Mouse (Mus musculus) lung, postnatal 0 days (tissue): ENCODE measurements around the gene Mmp25. TPM values are rescaled to one million over a fixed set of nuclear protein-coding genes. Genes with fewer than 3 reads are reported as not detected.

Source experiments
- ATAC-seq: fragments of 200-750 bp; cut with Nextera tagmentation; 2 replicates; pipeline ENCODE4 v1.8.0; 2017; ENCODE audit warnings: moderate library complexity
- DNase-seq: peaks from one replicate; pipeline ENCODE4 v3.0.0-alpha.2; 2016; ENCODE audit warnings: low spot score
- H3K27ac ChIP-seq: fragments of 300-500 bp; sonication (generic); 2 replicates; pipeline ENCODE4 v1.5.1; 2014; ENCODE audit warnings: antibody characterized with exemption, mild to moderate bottlenecking, low read length, mixed read lengths
- H3K27me3 ChIP-seq: fragments of 300-500 bp; sonication (generic); replicated peaks from 2 replicates; pipeline ENCODE4 v1.6.1; 2014; ENCODE audit warnings: low read length, mixed read lengths; ENCODE audit not compliant: insufficient read depth
- H3K36me3 ChIP-seq: fragments of 300-500 bp; sonication (generic); 2 replicates; pipeline ENCODE4 v1.6.1; 2014; ENCODE audit warnings: low read length, mixed read lengths; ENCODE audit not compliant: insufficient read depth
- H3K4me1 ChIP-seq: fragments of 300-500 bp; sonication (generic); 2 replicates; pipeline ENCODE4 v1.6.1; 2014; ENCODE audit warnings: antibody characterized with exemption, low read depth, low read length, mixed read lengths; ENCODE audit not compliant: insufficient read depth
- H3K4me2 ChIP-seq: fragments of 300-500 bp; sonication (generic); replicated peaks from 2 replicates; pipeline ENCODE4 v1.6.1; 2014; ENCODE audit warnings: low read depth, mild to moderate bottlenecking, low read length, moderate library complexity, mixed read lengths
- H3K4me3 ChIP-seq: fragments of 300-500 bp; sonication (generic); 2 replicates; pipeline ENCODE4 v1.5.1; 2014; ENCODE audit warnings: low read depth, low read length
- H3K9ac ChIP-seq: fragments of 300-500 bp; sonication (generic); replicated peaks from 2 replicates; pipeline ENCODE4 v1.6.1; 2014; ENCODE audit warnings: low read depth, mild to moderate bottlenecking
- H3K9me3 ChIP-seq: fragments of 300-500 bp; sonication (generic); 2 replicates; pipeline ENCODE4 v1.6.1; 2016; ENCODE audit warnings: low read length, mixed read lengths
- CTCF ChIP-seq: IDR thresholded peaks from 2 replicates; pipeline ENCODE4 v1.5.1; 2016; ENCODE audit warnings: antibody characterized with exemption, mild to moderate bottlenecking
- EP300 ChIP-seq: IDR thresholded peaks from 2 replicates; pipeline ENCODE4 v1.6.1; 2016; ENCODE audit warnings: antibody characterized with exemption, mild to moderate bottlenecking, control low read depth
- WGBS: fragments of 180-500 bp; shearing (Covaris S2); extraction: QIAGEN DNeasy Blood & Tissue Kit; methylation state at CpG from one replicate; pipeline ENCODE4 v1.1.7; 2014; 5-methylcytosine and 5-hydroxymethylcytosine counted together
- polyA plus RNA-seq: library from polyadenylated mRNA; unstranded; fragments of >200 nt; fragmentation: Nextera tagmentation; extraction: Ambion mirVana; gene quantifications from 2 replicates; pipeline ENCODE4 v1.2.1, GENCODE M21; 2015

Mmp25 gene
- polyA plus RNA-seq, 1 experiment from 2014 or later = 0.36 TPM

DNA sequence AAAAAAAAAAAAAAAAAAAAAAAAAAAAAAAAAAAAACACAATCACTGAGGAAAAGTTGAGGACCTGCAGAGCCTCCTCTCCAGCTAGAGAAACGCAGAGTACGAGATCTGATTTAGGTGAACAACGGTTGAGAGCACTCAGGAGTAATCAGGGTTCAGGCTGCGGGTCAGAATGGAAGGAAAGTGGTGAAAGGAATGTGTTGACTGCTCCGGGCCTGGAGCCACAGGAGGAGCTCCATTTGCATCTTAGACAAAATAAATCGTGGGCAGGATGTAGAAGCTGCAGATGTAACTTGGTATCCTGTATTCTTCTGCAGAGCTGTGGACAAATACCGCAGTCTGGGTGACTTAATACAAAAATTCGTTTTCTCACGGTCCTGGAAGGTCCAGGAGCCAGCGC is 817 bp upstream of the Mmp25 start:
- H3K9me3 ChIP-seq = no peaks in the 10 kb centered on the region
- H3K9ac ChIP-seq = no peak overlapping the region
- H3K27me3 ChIP-seq = 0 out of 2 replicates have a peak, but pooled peaks cover 5% of the 10 kb centered on the region
- H3K36me3 ChIP-seq = no peaks in the 10 kb centered on the region
- no peak overlapping the region for H3K4me3 ChIP-seq
- no peaks in the 10 kb centered on the region for H3K4me1 ChIP-seq
- DNase-seq = no peak
- no peak for ATAC-seq
- WGBS = 40% methylated on average over 10 of the region's 10 CpGs
- TF ChIP-seq CTCF (no peak), EP300 (no peak)
- no peak overlapping the region for H3K27ac ChIP-seq
- H3K4me2 ChIP-seq = no peak overlapping the region

DNA sequence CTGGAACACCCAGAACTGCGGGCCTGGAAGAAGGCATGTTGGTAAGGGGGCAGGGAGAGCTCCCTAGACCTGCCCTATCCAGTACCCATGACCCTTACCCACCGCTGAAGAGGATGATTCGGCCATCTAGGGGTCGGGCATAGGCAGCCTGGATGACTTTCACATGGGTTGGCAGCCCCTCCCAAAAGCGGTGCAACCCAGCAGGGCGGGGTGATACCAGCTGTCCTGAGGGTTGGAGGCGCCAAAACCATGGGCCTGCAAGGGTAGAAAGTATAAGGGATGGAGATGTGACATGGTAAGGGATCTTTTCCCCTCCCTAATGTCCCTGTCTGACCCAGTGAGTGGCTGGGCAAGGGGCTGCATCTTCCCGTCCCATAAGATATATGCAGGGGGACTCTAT is 13.8 kb downstream of the Mmp25 start:
- Histone ChIP-seq H3K27ac (no peak overlapping the region), H3K9me3 (no peaks in the 10 kb centered on the region), H3K9ac (no peak overlapping the region), H3K4me1 (peaks cover 4% of the 10 kb centered on the region; the same call in 1 of the 2 replicates), H3K4me3 (no peak overlapping the region), H3K4me2 (no peak overlapping the region), H3K36me3 (no peaks in the 10 kb centered on the region), H3K27me3 (no peaks in the 10 kb centered on the region)
- DNase-seq (no peak), ATAC-seq (no peak)
- TF ChIP-seq EP300 = no peak
- TF ChIP-seq CTCF = no peak
- WGBS = 79% methylated on average over 8 of the region's 8 CpGs

DNA sequence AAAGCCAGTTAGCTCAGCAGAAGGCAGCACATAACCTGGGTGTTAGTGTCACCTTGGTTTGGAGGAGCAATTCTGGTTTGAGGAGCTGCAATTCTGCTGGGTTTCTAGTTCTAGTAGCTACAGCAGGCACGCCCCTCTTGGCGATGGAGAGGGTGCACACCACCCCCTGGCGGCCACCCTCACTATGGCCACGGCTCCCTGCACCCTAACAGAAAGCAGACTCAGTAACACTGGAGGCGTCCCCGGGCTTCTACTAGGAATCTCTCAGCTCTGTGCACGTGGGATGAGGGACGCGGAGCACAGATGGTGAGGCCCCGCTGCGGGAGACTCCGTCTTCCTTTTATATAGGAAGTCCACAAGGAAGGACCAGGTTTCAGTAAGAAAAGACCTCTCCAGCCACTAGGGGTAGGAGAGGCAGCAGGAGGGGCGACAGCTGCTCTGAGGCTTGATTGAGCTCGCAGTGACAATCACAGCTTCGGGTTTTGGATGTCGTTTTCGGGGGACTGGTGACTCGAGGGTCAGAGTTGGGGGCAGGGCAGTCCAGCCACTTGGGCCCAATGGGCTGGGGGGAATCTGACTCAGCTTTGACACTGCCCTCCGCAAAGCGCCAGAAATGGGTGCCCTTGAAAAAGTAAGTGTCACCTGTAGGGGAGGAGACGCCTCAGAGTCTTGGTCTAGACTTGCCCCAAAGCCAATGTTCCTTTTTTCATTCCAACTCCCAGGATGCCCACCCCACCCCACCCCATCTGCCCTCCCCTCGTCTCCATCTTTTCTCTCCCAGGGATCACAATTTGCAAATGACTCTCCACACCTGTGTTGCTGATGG is 14.7 kb downstream of the Mmp25 start:
- Histone ChIP-seq H3K4me2 (peak overlapping the region; percentile 37), H3K27me3 (no peaks in the 10 kb centered on the region), H3K4me1 (peaks cover 4% of the 10 kb centered on the region; the same call in 1 of the 2 replicates), H3K36me3 (no peaks in the 10 kb centered on the region), H3K9ac (no peak overlapping the region), H3K27ac (no peak overlapping the region), H3K4me3 (no peak overlapping the region), H3K9me3 (no peaks in the 10 kb centered on the region)
- peak; percentile 89 for ATAC-seq
- 11% methylated on average over 22 of the region's 22 CpGs for WGBS
- peak; percentile 82 for DNase-seq
- peak; percentile 90 for TF ChIP-seq CTCF
- TF ChIP-seq EP300 = no peak

DNA sequence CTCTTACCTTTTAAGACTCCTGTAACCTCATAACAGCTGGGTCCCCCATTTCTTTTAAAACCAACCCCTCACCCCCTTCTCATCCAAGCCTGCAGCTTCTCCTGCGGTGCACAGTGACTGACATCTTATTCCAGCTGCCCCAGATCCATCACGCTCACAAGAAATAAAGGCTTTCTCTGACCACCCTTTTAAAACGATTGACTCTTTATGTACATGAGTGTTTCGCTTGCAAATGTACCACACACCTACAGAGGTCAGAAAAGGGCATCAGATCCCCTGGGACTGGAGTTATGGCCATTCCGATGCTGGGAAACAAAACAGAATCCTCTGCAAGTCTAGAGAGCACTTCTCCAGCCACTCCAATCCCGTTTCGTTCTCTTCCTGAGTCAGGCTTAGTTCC is 17.3 kb downstream of the Mmp25 start:
- Histone ChIP-seq H3K36me3 (no peaks in the 10 kb centered on the region), H3K9ac (no peak overlapping the region), H3K4me1 (peaks cover 4% of the 10 kb centered on the region; the same call in 1 of the 2 replicates), H3K4me3 (no peak overlapping the region), H3K4me2 (no peak overlapping the region), H3K9me3 (no peaks in the 10 kb centered on the region), H3K27me3 (no peaks in the 10 kb centered on the region), H3K27ac (no peak overlapping the region)
- no peak for DNase-seq
- WGBS = 24% methylated on average over 7 of the region's 7 CpGs
- TF ChIP-seq CTCF (no peak), EP300 (no peak)
- ATAC-seq = no peak

DNA sequence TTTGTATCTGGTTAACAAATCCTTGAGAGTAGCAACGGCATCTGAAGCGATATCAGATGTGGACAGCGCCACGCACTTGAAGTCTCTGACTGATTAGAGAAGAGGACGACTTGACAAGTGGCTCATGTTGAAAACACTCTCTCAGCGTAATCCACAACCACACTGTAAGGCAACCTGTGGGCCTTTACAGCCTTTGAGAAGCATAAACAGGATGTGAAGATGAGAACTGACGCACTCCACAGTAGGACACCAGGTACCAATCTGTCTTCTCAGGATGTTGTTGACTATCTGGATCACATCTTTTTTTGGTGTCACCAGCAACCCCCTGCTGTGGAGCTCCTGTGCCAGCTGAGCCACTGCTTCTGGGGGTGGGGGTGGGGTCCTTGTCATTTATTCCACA is 24.7 kb downstream of the Mmp25 start:
- Histone ChIP-seq H3K4me1 (no peaks in the 10 kb centered on the region), H3K36me3 (no peaks in the 10 kb centered on the region), H3K27ac (no peak overlapping the region), H3K9ac (no peak overlapping the region), H3K4me2 (no peak overlapping the region), H3K27me3 (no peaks in the 10 kb centered on the region), H3K9me3 (no peaks in the 10 kb centered on the region), H3K4me3 (no peak overlapping the region)
- TF ChIP-seq CTCF (no peak), EP300 (no peak)
- 49% methylated on average over 7 of the region's 7 CpGs for WGBS
- DNase-seq (no peak), ATAC-seq (no peak)

DNA sequence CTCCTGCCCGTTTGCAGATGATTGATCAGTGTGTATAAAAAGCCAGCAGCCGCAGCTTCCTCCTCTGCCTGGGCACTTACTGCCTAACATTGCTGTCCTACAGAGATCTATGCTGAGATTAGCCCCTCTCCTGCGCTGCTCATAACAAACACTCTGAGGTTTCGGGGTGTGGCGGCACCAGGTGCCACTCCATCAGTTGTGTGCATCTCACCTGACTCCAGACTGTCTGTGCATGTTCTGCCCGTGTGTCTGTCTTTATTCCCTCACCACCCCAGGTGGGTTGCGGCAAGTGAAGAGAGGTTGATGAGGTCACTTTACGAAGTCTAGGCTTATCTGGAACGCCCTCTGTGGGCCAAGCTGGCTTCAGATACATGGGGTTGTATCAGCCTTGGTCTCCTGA is 28.0 kb downstream of the Mmp25 start:
- no peak overlapping the region for H3K27ac ChIP-seq
- H3K9ac ChIP-seq = no peak overlapping the region
- WGBS = 22% methylated on average over 9 of the region's 9 CpGs
- DNase-seq = no peak
- H3K4me3 ChIP-seq = no peak overlapping the region
- H3K4me2 ChIP-seq = no peak overlapping the region
- no peak for ATAC-seq
- H3K9me3 ChIP-seq = no peaks in the 10 kb centered on the region
- no peaks in the 10 kb centered on the region for H3K36me3 ChIP-seq
- H3K27me3 ChIP-seq = no peaks in the 10 kb centered on the region
- no peaks in the 10 kb centered on the region for H3K4me1 ChIP-seq
- TF ChIP-seq EP300 (no peak), CTCF (no peak)
